Mouse (Mus musculus): Measurements from ENCODE around the gene Efcc1.
A peak's percentile ranks its signal among the peaks of the same experiment; 100 is the strongest.

Efcc1 gene

GRCm38 (mm10) chr6:87779174-87780165 is 48.8 kb downstream of the Efcc1 start:
- DNase-seq = peak in 1 of 2 experiments; percentile 27

- no peak for DNase-seq
Measured at GRCm38 (mm10) chr6:87780546-87781301, 50.1 kb downstream of the Efcc1 start.

GRCm38 (mm10) chr6:87784033-87784432 is 53.4 kb downstream of the Efcc1 start:
- no peak for DNase-seq

DNA sequence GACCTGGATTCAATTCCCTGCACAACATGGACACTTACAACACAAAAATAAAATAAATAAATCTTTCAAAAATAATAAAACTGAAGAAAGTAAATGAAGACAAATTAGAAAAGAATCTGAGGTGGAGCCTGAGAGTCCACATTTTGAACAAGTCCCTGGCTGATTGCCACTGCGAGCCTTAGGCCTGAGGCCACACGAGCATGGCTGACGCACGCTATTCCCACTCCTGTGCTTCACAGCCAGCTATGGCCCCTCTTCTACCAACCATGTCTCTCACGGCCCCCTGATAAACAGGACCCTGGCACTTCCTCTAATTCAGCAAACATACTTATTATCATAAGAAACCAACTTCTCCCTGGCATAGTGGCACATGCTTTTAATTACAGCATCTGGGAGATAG is 56.0 kb downstream of the Efcc1 start:
- DNase-seq = no peak

GRCm38 (mm10) chr6:87787108-87787890 is 56.6 kb downstream of the Efcc1 start:
- DNase-seq = no peak

DNA sequence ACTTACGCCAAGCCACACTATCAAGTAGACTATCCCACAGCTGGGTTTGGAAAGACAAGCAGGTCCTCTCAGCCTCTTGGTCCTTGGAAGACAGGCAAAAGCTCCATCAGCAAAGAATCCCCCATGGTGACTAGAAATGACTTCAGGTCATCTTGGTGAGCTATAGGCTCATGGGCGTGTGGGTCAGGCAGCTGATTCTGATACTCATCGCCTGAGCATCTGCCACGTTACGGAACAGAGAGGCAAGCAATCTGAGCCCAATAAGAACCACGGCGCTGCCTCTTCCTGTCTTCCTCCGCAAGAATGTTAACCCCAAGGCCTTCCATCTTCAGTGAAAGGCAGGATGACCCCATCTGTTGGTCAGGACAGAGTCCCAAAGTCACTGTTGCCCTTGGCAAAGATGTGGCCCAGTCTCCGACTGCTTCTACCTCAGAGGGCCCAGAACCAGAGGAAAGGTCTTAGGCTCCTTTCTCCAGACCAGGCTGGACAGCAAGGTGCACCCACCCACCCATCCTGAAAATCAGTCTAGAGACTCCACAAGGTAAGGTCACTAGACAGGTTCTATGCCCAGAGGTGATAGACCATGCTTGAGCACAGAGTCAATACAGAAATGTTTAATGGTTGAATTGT is 57.7 kb downstream of the Efcc1 start:
- DNase-seq = no peak

DNA sequence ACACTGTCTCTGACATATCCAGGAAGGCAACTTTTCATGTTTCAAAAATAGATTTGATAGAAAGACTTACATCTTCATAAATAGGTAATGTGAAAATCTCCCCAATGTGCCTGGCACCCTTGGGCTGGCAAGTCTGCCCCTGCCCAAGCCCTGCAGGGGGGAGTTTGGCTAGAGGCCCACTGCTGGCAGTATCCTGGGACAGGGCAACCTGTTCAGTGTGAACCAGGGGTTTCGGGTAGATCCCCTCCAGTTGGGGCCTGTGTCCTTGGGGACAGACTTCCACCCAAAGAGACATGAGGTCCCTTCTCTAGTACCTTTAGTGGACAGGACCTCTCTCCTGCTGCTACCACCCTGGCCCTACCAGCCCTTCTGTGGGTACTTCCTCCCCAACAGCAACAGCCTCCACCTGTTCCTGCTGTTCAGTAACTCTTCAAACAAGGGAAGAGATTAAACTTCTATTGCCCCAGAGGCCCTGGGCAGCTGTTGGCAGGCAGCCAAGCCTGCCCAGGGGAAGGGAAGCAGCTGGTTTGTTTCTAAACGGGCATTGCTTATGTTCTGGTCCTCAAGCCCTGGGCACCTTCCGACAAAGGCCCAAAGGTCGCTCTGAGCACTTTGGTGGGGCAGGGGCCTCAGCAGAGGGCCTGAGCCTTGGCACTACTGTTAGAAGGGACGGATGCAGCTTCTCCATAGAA is 58.4 kb downstream of the Efcc1 start:
- DNase-seq = peak; percentile 59 to 85

- DNase-seq = no peak
Measured at GRCm38 (mm10) chr6:87789791-87790190, 59.1 kb downstream of the Efcc1 start.

DNA sequence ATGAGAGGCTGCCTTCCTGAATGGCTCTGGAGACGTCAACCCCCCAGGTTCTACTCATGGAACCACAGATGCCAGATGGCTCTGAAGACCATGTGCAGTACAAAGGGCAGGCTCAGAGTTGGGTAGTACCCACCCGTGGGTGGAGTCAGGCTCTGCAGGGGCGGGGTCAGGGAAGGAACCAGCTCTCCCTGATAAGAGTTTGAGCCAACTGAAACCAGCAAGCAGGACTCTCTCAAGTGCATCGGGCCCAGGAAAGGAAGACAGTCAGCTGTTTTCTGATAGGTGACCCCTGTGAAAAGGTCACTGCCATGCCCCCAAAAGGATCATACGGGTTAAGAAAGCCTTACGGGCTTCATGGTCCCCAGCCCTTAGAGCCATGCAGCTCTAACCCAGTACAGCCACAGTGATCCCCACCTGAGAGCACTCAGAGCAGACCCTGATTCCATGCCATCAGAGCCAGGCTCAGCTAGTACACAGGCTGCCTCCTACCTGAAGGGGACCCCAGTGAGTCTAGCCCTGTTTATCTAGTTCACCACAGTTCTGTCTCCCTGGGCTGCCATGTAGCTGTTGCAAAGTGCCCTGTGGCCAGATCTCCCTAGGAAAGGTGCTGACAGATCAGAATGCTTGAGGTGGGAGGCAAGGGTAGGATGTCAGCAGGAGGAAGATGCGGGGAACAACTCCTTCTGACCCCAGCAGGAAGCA is 60.3 kb downstream of the Efcc1 start:
- DNase-seq = peak; percentile 52 to 76

DNA sequence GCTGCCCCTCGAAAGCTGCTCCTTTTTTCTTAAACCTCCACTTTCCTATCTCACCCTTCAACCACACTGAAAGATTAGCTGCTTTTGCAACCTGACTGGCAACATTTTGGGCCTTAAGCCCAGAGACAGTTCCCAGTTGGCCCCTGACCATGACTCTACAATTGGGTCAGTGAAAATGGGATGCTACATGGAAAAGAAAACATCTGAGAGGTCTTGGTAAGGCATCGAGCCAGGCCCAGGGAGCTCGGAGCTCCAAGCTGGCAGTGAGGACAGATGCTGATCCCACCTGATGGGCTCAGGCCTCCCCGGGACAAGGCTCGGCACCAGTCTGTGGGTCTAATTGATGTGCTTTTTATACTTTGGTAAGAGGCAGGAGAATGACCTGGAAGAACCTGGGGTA is 61.2 kb downstream of the Efcc1 start:
- DNase-seq = peak in 1 of 2 experiments; percentile 22

DNA sequence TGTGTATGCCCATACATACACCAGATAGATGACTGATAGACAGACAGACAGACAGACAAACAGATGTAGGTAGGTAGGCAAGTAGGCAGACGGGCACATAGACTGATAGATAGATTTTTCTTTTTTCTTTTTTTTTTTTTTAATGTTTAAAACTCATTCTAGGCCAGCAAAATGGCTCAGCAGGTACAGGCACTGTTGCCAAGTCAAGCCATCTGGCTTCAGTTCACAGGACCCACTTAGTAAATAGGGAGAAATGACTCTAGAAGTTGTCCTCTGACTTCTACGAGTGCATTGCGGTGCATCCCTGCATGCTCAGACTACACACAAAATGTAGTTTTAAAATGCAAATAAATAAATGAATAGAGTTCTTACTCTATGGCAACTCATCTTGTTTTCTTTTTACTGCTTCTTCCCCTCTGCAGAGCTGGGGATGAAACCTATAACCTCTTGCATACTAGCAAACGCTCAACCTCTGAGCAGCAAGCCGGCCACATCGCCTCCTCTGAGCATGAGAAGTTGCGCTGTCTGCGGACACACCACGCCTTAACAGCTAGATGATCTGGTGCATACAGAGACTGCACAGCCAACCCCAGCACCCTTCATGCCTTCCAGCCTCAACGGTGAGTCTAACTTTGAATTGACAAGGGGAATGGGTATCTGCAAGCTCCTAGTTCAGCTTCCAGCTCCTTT is 63.3 kb downstream of the Efcc1 start:
- peak in 1 of 2 experiments; percentile 31 for DNase-seq

- DNase-seq = peak in 1 of 2 experiments; percentile 33
Measured at GRCm38 (mm10) chr6:87795385-87796150, 64.9 kb downstream of the Efcc1 start.

DNA sequence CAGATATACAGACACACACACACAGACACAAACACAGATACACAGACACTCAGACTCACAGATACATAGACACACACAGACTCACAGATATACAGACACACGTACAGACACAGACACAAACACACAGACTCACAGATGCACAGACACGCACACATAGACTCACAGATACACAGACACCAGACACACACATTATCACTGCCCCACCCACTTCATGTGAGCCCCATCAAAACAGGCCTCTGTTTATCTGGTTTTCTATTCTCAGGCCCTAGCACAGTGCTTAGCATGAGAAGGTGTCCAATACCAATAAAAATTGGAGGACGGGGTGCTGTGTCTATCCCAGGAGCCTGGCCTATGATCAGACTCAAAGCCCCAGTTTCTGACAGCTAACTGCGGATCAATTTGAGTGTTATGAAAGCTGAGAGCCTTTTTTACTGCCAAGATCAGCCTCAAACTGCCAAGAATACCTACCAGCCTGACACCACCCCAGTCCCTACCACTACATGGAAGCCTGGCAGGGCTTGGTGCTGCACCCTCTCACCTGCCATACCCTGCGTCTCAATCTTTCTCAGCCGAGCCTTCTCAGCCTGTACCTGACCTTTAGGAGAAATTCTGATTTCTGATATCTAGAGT is 65.7 kb downstream of the Efcc1 start:
- peak in 1 of 2 experiments; percentile 14 for DNase-seq

GRCm38 (mm10) chr6:87797321-87797720 is 66.7 kb downstream of the Efcc1 start:
- DNase-seq = peak in 1 of 2 experiments; percentile 27

- no peak for DNase-seq
Measured at GRCm38 (mm10) chr6:87799576-87799975, 68.9 kb downstream of the Efcc1 start.

GRCm38 (mm10) chr6:87802462-87802861 is 71.8 kb downstream of the Efcc1 start:
- DNase-seq = no peak

- DNase-seq = no peak
Measured at GRCm38 (mm10) chr6:87804036-87804435, 73.4 kb downstream of the Efcc1 start.

- DNase-seq = no peak
Measured at GRCm38 (mm10) chr6:87804886-87805285, 74.2 kb downstream of the Efcc1 start.

- DNase-seq = no peak
Measured at GRCm38 (mm10) chr6:87805448-87805847, 74.8 kb downstream of the Efcc1 start.

All from kidney, postnatal 25 days (tissue).